Mouse (Mus musculus): ENCODE data around the gene Dhx57. TPM values are rescaled to one million over a fixed set of nuclear protein-coding genes. Genes with fewer than 3 reads are reported as not detected.

The Dhx57 gene
- polyA plus RNA-seq, 2 experiments from 2014 or later = 8.2 to 11.8 TPM

Other genes starting within 250 kb of the Dhx57 start
- 10 to 100 TPM; 23.0 to 30.2 TPM for gene Hnrnpll, start 228.1 kb downstream of the Dhx57 start, polyA plus RNA-seq (2017; shearing (Covaris generic))
- 10 to 100 TPM; 51.3 to 58.6 TPM for gene Galm, start 163.0 kb downstream of the Dhx57 start, polyA plus RNA-seq (2017; shearing (Covaris generic))
- gene Srsf7, start 83.2 kb downstream of the Dhx57 start, polyA plus RNA-seq (2017; shearing (Covaris generic)) = 100 to 1,000 TPM; 498 to 562 TPM
- gene Ttc39d, start 83.0 kb downstream of the Dhx57 start, polyA plus RNA-seq (2017; shearing (Covaris generic)) = not detected
- 10 to 100 TPM in 1 of 2 experiments, 1 to 10 TPM in 1; 9.6 to 10.2 TPM for gene Gemin6, start 66.0 kb downstream of the Dhx57 start, polyA plus RNA-seq (2017; shearing (Covaris generic))
- 1 to 10 TPM; 2.4 to 3.2 TPM for gene Morn2, start 273 bp downstream of the Dhx57 start, polyA plus RNA-seq (2017; shearing (Covaris generic))
- gene Arhgef33, start 16.9 kb upstream of the Dhx57 start, polyA plus RNA-seq (2017; shearing (Covaris generic)) = not detected
- gene Gm10190, start 83.1 kb upstream of the Dhx57 start, polyA plus RNA-seq (2017; shearing (Covaris generic)) = not detected
- gene Sos1, start 190.0 kb upstream of the Dhx57 start, polyA plus RNA-seq (2017; shearing (Covaris generic)) = 1 to 10 TPM; 4.6 to 5.4 TPM

Measured in CD4-positive, CD25-positive, alpha-beta regulatory T cell, adult 4 months (primary cell).